Mouse (Mus musculus) limb, embryonic 14.5 days (tissue): ENCODE data around the gene Samd1. TPM values are rescaled to one million over a fixed set of nuclear protein-coding genes. Genes with fewer than 3 reads are reported as not detected.
A peak's percentile ranks its signal among the peaks of the same experiment; 100 is the strongest.

Source experiments
- ATAC-seq: fragments of 200-750 bp; cut with Nextera tagmentation; 2 replicates; pipeline ENCODE4 v1.8.0; 2017; ENCODE audit warnings: low read depth, moderate number of reproducible peaks, moderate TSS enrichment; ENCODE audit not compliant: low FRiP score
- DNase-seq: peaks from one replicate; pipeline ENCODE4 v3.0.0-alpha.2; 2015; ENCODE audit warnings: low spot score
- H3K27ac ChIP-seq: fragments of 300-500 bp; sonication (generic); replicated peaks from 2 replicates; pipeline ENCODE4 v1.5.1; 2014; ENCODE audit warnings: low read depth, mild to moderate bottlenecking, low read length, moderate library complexity, mixed read lengths
- H3K27me3 ChIP-seq: fragments of 300-500 bp; sonication (generic); 2 replicates; pipeline ENCODE4 v1.6.1; 2014; ENCODE audit warnings: low read length, mixed read lengths; ENCODE audit not compliant: control insufficient read depth, insufficient read depth
- H3K36me3 ChIP-seq: fragments of 300-500 bp; sonication (generic); 2 replicates; pipeline ENCODE4 v1.6.1; 2014; ENCODE audit warnings: mild to moderate bottlenecking, low read length, moderate library complexity, mixed read lengths; ENCODE audit not compliant: control insufficient read depth, insufficient read depth
- H3K4me1 ChIP-seq: fragments of 300-500 bp; sonication (generic); 2 replicates; pipeline ENCODE4 v1.6.1; 2014; ENCODE audit warnings: antibody characterized with exemption, low read length, mixed read lengths; ENCODE audit not compliant: control insufficient read depth, insufficient read depth
- H3K4me2 ChIP-seq: fragments of 300-500 bp; sonication (generic); replicated peaks from 2 replicates; pipeline ENCODE4 v1.6.1; 2014; ENCODE audit warnings: low read depth, mild to moderate bottlenecking, low read length, moderate library complexity; ENCODE audit not compliant: severe bottlenecking
- H3K4me3 ChIP-seq: fragments of 300-500 bp; sonication (generic); replicated peaks from 2 replicates; pipeline ENCODE4 v1.5.1; 2014; ENCODE audit warnings: low read length
- H3K9ac ChIP-seq: fragments of 300-500 bp; sonication (generic); 2 replicates; pipeline ENCODE4 v1.6.1; 2014; ENCODE audit warnings: mild to moderate bottlenecking, low read depth, low read length, moderate library complexity; ENCODE audit not compliant: severe bottlenecking
- H3K9me3 ChIP-seq: fragments of 300-500 bp; sonication (generic); 2 replicates; pipeline ENCODE4 v1.6.1; 2016; ENCODE audit warnings: low read length; ENCODE audit not compliant: control insufficient read depth
- POLR2A ChIP-seq: fragments of 200-500 bp; IDR thresholded peaks from 2 replicates; pipeline ENCODE4 v1.8.0; 2012; ENCODE audit warnings: inconsistent platforms, mild to moderate bottlenecking, moderate library complexity, borderline replicate concordance; ENCODE audit not compliant: insufficient read depth, insufficient read length; ENCODE audit errors: extremely low read depth
- WGBS: fragments of 180-500 bp; shearing (Covaris S2); extraction: QIAGEN DNeasy Blood & Tissue Kit; methylation state at CpG from one replicate; pipeline ENCODE4 v1.1.7; 2014; 5-methylcytosine and 5-hydroxymethylcytosine counted together
- polyA plus RNA-seq, 2 experiments: library from polyadenylated mRNA; depleted of rRNA in 1 of 2; stranded (reverse) in 1 of 2; unstranded in 1 of 2; fragments of >200 nt; fragmentation: Nextera tagmentation in 1 of 2; extraction: Ambion mirVana in 1 of 2; gene quantifications; 2 replicates each; pipeline versions ENCODE4 v1.2.1 to v1.2.3; 2012 to 2014

Gene Samd1
- 99.8 and 111 TPM in 2 replicates for polyA plus RNA-seq (2012; rRNA removed)
- polyA plus RNA-seq (2014; fragmentation: Nextera tagmentation; extraction: Ambion mirVana): 17.2 and 17.4 TPM in 2 replicates

DNA sequence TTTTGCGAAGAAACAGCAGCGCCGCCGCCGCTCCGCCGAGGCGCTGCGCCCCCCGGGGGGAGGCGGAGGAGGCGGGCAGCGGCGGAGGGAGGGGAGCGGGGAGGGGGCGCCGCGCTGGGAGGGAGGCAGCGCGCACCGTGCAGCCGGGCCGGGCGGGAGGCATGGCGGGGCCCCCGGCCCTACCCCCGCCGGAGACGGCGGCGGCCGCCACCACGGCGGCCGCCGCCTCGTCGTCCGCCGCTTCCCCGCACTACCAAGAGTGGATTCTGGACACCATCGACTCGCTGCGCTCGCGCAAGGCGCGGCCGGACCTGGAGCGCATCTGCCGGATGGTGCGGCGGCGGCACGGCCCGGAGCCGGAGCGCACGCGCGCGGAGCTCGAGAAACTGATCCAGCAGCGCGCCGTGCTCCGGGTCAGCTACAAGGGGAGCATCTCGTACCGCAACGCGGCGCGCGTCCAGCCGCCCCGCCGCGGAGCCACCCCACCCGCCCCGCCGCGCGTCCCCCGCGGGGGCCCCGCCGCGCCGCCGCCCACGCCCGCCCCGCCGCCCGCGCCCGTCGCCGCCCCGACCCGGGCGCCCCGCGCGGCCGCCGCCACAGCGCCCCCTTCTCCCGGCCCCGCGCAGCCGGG lies at the start of gene Samd1:
TSS of gene Samd1 (plus strand) at position 162 of the 631 bp plus-strand sequence.
- ATAC-seq (peak; percentile 21; the same call in 1 of the 2 replicates), DNase-seq (no peak)
- Histone ChIP-seq H3K4me3 (peak within 1 kb of the TSS; percentile 83), H3K27me3 (no peaks in the 10 kb centered on the region), H3K4me2 (peak within 1 kb of the TSS; percentile 86), H3K27ac (peak within 1 kb of the TSS; percentile 97), H3K9ac (peak within 1 kb of the TSS; percentile 87), H3K4me1 (peaks cover 18% of the 10 kb centered on the region), H3K36me3 (peaks cover 43% of the 10 kb centered on the region), H3K9me3 (no peaks in the 10 kb centered on the region)
- WGBS: 0% methylated on average over 39 of the region's 112 CpGs
- no peak for TF ChIP-seq POLR2A

DNA sequence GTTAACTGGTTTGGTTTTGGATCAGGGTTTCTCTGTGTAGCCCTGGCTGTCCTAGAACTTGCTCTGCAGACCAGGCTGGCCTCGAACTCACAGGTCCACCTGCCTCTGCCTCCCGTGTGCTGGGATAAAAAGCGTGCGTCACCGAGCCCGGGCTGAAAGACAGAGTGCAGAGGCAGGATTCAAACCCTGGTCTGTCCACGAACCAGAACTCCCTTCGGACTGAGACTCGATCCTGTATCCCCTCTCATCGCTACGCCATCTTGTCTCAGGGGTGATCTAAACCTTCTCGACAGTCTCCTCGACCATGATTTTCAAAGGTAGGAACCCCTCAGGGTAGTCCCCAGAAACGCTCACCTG lies 42.7 kb upstream of the Samd1 start:
- no peak for DNase-seq
- H3K27me3 ChIP-seq: no peaks in the 10 kb centered on the region
- H3K4me3 ChIP-seq: peak overlapping the region; percentile 62
- no peak overlapping the region for H3K27ac ChIP-seq
- H3K9me3 ChIP-seq: no peaks in the 10 kb centered on the region
- WGBS: under 1% methylated on average over 14 of the region's 14 CpGs
- ATAC-seq: no peak
- no peak for TF ChIP-seq POLR2A
- peak overlapping the region; percentile 89 for H3K4me2 ChIP-seq
- H3K9ac ChIP-seq: peak overlapping the region; percentile 52
- H3K4me1 ChIP-seq: peaks cover 4% of the 10 kb centered on the region; the same call in 1 of the 2 replicates
- H3K36me3 ChIP-seq: no peaks in the 10 kb centered on the region

DNA sequence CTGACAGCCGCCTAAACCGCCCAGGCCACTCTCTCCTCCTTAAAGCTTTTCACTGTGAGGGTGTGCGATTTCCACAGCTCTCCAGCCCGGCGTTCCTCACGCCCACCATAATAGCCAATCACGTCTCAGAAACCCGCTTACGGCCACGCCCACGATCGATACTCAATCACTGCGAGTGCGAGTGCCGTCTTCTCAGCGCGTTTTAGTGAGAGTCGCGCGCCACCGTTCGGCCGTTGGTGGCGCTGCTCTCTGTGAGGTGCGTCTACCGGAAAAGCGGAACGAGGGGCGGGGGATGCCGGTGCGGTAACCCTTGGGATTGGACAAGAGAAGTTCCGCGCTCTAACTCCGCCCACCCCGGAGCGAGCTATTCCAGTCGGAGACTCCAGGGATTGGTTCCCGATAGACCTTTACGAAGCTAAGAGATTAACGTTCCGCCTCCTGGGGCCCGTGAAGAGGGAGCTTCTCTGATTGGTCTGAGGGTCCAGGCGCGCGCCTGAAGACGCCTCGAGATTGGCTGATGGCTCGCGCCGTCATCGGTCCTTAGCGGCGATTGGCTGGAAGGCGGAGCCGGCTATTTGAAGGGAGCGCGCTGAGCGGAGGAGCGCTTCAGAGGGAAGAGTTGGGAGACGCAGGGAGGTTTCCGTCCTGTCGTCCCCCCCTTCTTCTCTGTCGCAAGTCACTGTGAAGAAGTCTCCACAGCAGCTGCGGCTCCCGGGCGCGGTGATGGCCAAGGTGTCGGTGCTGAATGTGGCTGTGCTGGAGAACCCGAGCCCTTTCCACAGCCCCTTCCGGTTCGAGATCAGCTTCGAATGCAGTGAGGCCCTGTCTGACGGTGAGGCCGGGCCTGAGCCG lies 42.1 kb upstream of the Samd1 start, which contains the start of the genes Gm10644 and Asf1b:
TSS of gene Gm10644 (minus strand) at position 100 of the 852 bp plus-strand sequence.
TSS of gene Asf1b (plus strand) at position 402 of the 852 bp plus-strand sequence.
- Histone ChIP-seq H3K4me3 (peak within 1 kb of the TSS; percentile 62), H3K9ac (peak within 1 kb of the TSS; percentile 52), H3K9me3 (no peaks in the 10 kb centered on the region), H3K27ac (no peak within 1 kb of the TSS), H3K4me1 (peaks cover 4% of the 10 kb centered on the region; the same call in 1 of the 2 replicates), H3K4me2 (peak within 1 kb of the TSS; percentile 89), H3K36me3 (no peaks in the 10 kb centered on the region), H3K27me3 (no peaks in the 10 kb centered on the region)
- WGBS: under 1% methylated on average over 72 of the region's 75 CpGs
- DNase-seq: peak; percentile 100
- peak; percentile 97 for ATAC-seq
- TF ChIP-seq POLR2A: no peak

DNA sequence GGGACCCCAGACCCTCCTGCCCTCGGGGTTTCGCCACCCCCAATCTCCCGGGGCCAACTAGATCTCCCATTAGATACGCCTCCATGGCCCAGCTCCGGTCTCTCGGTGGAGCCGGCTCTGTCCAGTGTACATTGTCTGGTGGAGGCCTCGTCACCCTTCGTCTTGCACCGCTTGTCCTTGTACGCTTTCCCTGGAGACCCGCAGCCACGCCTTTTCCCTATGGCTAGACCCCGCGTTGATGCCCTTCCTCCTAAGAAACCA lies 41.6 kb upstream of the Samd1 start:
- Histone ChIP-seq H3K36me3 (no peaks in the 10 kb centered on the region), H3K9me3 (no peaks in the 10 kb centered on the region), H3K9ac (peak overlapping the region; percentile 45), H3K4me1 (peaks cover 4% of the 10 kb centered on the region; the same call in 1 of the 2 replicates), H3K4me2 (peak overlapping the region; percentile 89), H3K27me3 (no peaks in the 10 kb centered on the region), H3K27ac (no peak overlapping the region), H3K4me3 (peak overlapping the region; percentile 62)
- TF ChIP-seq POLR2A: no peak
- WGBS: 3% methylated on average over 15 of the region's 15 CpGs
- ATAC-seq (no peak), DNase-seq (no peak)

DNA sequence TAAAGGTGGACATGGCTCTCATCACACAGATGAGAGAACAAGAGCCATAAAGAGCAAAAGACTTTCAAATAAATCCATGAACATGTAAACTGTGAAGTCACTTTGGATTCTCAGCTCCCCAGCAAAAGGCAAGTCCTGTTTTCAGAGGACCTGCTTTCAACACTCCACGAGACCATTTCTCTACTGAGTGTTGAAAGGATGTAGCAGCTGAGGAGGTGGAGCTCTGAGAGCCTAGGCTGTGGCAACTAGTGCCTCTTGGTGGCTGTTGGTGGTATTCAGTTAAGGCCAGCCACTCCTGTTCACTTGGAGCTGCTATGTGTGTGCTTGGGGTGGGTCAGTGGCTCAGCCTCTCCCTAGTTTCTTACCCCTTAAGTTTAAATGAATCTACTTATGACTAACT lies 40.7 kb upstream of the Samd1 start:
- Histone ChIP-seq H3K36me3 (no peaks in the 10 kb centered on the region), H3K4me1 (peaks cover 4% of the 10 kb centered on the region; the same call in 1 of the 2 replicates), H3K9me3 (no peaks in the 10 kb centered on the region), H3K27me3 (no peaks in the 10 kb centered on the region), H3K27ac (no peak overlapping the region), H3K9ac (no peak overlapping the region), H3K4me3 (peak overlapping the region; percentile 62; the same call in 1 of the 2 replicates), H3K4me2 (peak overlapping the region; percentile 89)
- 15% methylated on average over 1 of the region's 1 CpGs for WGBS
- TF ChIP-seq POLR2A: no peak
- DNase-seq: no peak
- no peak for ATAC-seq
